Mouse (Mus musculus): ENCODE data around the gene Fam160a1.

GRCm38 (mm10) chr3:85691134-85691533 lies 126.0 kb downstream of the Fam160a1 start:
- TF ChIP-seq CTCF (IDR thresholded peaks at IDR 0.05) (no peak), POLR2A (IDR thresholded peaks at IDR 0.05; ENCODE audit: insufficient read depth, low read depth, low read length) (no peak), EP300 (IDR thresholded peaks at IDR 0.05; ENCODE audit: insufficient read depth, low read depth, low read length) (no peak)
